Mouse (Mus musculus): ENCODE measurements around the gene Cep83.

DNA sequence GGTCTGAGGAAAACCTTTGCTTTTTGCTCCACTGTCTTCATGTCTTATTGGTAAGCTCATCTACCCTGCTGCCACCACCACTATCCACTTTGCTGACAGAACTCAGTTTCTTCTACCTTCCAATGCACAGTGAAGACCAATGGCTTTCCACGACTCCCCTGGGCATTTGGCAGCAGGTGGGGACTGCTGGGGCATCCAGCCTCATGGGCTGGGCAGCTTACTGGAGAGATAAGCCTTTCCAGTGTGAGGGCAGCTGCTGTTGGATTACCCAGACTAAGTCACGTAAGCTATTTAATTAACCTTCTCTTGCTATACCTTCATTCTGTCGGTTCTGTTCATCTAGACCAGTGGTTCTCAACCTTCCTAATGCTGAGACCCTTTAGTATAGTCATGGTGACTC is 129.7 kb downstream of the Cep83 start:
- TF ChIP-seq GATA1 (IDR thresholded peaks at IDR 0.05; ENCODE audit: borderline replicate concordance, low read length) (no peak), FLI1 (IDR thresholded peaks at IDR 0.05; ENCODE audit: low read length) (no peak)
